Mouse (Mus musculus): ENCODE data around the gene Cul7.
A peak's percentile ranks its signal among the peaks of the same experiment; 100 is the strongest.

GRCm38 (mm10) chr17:46710959-46711597 is 60.9 kb downstream of the Cul7 start, which contains the start of gene Pex6:
- peak; percentile 13; the same call in 1 of the 2 replicates for TF ChIP-seq CTCF (IDR thresholded peaks at IDR 0.05; ENCODE audit: low read depth)
- peak; percentile 68; the same call in 1 of the 2 replicates for TF ChIP-seq EP300 (IDR thresholded peaks at IDR 0.05; ENCODE audit: low read depth)

All from heart, postnatal 0 days (tissue).